Mouse (Mus musculus) brain, embryonic 14.5 days (tissue): ENCODE results near the gene Ppm1j.
"Not testable (repeated sequence)": the region's sequence is repeated elsewhere in the genome, so short reads cannot be mapped to it uniquely, and the experiment has no call there.

ENCODE experiments used
- CTCF ChIP-seq: fragments of 200-500 bp; IDR thresholded peaks from 2 replicates; pipeline ENCODE4 v1.5.1; 2012; ENCODE audit warnings: inconsistent platforms, mild to moderate bottlenecking, moderate library complexity, borderline replicate concordance; ENCODE audit not compliant: insufficient read depth, insufficient read length; ENCODE audit errors: extremely low read depth
- POLR2A ChIP-seq: fragments of 200-500 bp; IDR thresholded peaks from 2 replicates; pipeline ENCODE4 v1.6.1; 2012; ENCODE audit warnings: mild to moderate bottlenecking, inconsistent platforms, borderline replicate concordance; ENCODE audit not compliant: poor library complexity, insufficient read depth, insufficient read length, severe bottlenecking; ENCODE audit errors: extremely low read depth

GRCm38 (mm10) chr3:104813227-104813626, 32.4 kb downstream of the Ppm1j start:
- not testable (repeated sequence) for TF ChIP-seq POLR2A, CTCF
